Mouse (Mus musculus) CD4-positive, CD25-positive, alpha-beta regulatory T cell, adult 9 weeks (primary cell): Measurements from ENCODE around the gene Galnt4. TPM values are rescaled to one million over a fixed set of nuclear protein-coding genes. Genes with fewer than 3 reads are reported as not detected.

Experiments used
- polyA plus RNA-seq: library from polyadenylated mRNA; unstranded; fragments of 100-300 nt; shearing (Covaris generic); gene quantifications from one replicate; pipeline ENCODE4 v1.2.1, GENCODE M21; 2017

The Galnt4 gene
- polyA plus RNA-seq = 8.6 TPM

GRCm38 (mm10) chr10:99107964-99108363 is at the start of gene Galnt4:
Galnt4 (plus strand) TSS chr10:99108159.

GRCm38 (mm10) chr10:99106703-99107631 is 992 bp upstream of the Galnt4 start, which contains the start of gene Poc1b:
Poc1b (plus strand) TSS chr10:99107036.

GRCm38 (mm10) chr10:99126225-99126624 is 18.3 kb downstream of the Galnt4 start, which contains the start of gene Phxr2:
Phxr2 (minus strand) TSS chr10:99126325.

Other genes starting within 250 kb of the Galnt4 start
- gene Atp2b1, start 193.8 kb upstream of the Galnt4 start, polyA plus RNA-seq = 167 TPM
- 26.9 TPM for gene Poc1b, start 1.1 kb upstream of the Galnt4 start, polyA plus RNA-seq
- gene Phxr2, start 18.2 kb downstream of the Galnt4 start, polyA plus RNA-seq = 0.40 TPM
- gene Dusp6, start 155.1 kb downstream of the Galnt4 start, polyA plus RNA-seq = 38.4 TPM